Mouse (Mus musculus) small intestine, adult 2 months (tissue): ENCODE measurements around the gene Grhl3.

Source experiments
- CTCF ChIP-seq: fragments of 200-500 bp; IDR thresholded peaks from 2 replicates; pipeline ENCODE4 v1.5.1; 2012; ENCODE audit warnings: low read depth, mild to moderate bottlenecking, control low read depth, inconsistent platforms, low read length, moderate library complexity, mixed read lengths; ENCODE audit not compliant: insufficient replicate concordance, insufficient read length; ENCODE audit errors: extremely low read depth
- POLR2A ChIP-seq: fragments of 200-500 bp; IDR thresholded peaks from 2 replicates; pipeline ENCODE4 v1.6.1; 2012; ENCODE audit warnings: low read depth, mild to moderate bottlenecking, control low read depth, inconsistent platforms, low read length, moderate library complexity

- TF ChIP-seq CTCF (no peak), POLR2A (no peak)
These were observed 2.1 kb upstream of the Grhl3 start for GRCm38 (mm10) chr4:135575365-135576140.
